Mouse (Mus musculus): ENCODE results near the gene Gm20838. TPM values are rescaled to one million over a fixed set of nuclear protein-coding genes. Genes with fewer than 3 reads are reported as not detected.
"Not testable (repeated sequence)": the region's sequence is repeated elsewhere in the genome, so short reads cannot be mapped to it uniquely, and the experiment has no call there.

Gene Gm20838
- not detected in 2 replicates for polyA plus RNA-seq (2016; fragmentation: Nextera tagmentation; extraction: Ambion mirVana)

GRCm38 (mm10) chrY:33543064-33543463 lies at the start of gene Gm20838:
Gene Gm20838 (minus strand): TSS chrY:33543164.
- not testable (repeated sequence) for H3K4me3 ChIP-seq; H3K27ac ChIP-seq; H3K27me3 ChIP-seq (ENCODE audit: insufficient read depth, poor library complexity, severe bottlenecking); H3K36me3 ChIP-seq; DNase-seq (ENCODE audit: low spot score); H3K9me3 ChIP-seq; H3K4me1 ChIP-seq (replicated peaks)
- WGBS = no CpG with 5 or more reads among the region's 8 CpGs

Data from hindbrain, embryonic 10.5 days (tissue).